Mouse (Mus musculus): ENCODE data around the gene Apba2.

GRCm38 (mm10) chr7:64634482-64634881, 133.0 kb downstream of the Apba2 start:
- TF ChIP-seq CTCF (IDR thresholded peaks at IDR 0.05; ENCODE audit: insufficient read depth, low read depth, low read length) (no peak), POLR2A (IDR thresholded peaks at IDR 0.05; ENCODE audit: insufficient read depth, low read depth, low read length) (no peak)

Measured in olfactory bulb, adult 2 months (tissue).